Mouse (Mus musculus) heart, postnatal 10 days (tissue): ENCODE data around the gene Tmem95. TPM values are rescaled to one million over a fixed set of nuclear protein-coding genes. Genes with fewer than 3 reads are reported as not detected.

Experiments used
- DNase-seq, 2 experiments: peaks; one replicate each; pipeline ENCODE4 v3.0.0; 2021
- intact Hi-C: fragments of 180-260 bp; cut with DNase I; formaldehyde crosslinking; loops from one replicate; pipeline ENCODE4 v1.15.1; 2025
- total RNA-seq, 2 experiments: library from RNA; stranded (reverse); gene quantifications; 2 replicates each; pipeline ENCODE4 v1.2.3; 2021

The Tmem95 gene
- total RNA-seq, 2 experiments from 2014 or later = not detected

DNA sequence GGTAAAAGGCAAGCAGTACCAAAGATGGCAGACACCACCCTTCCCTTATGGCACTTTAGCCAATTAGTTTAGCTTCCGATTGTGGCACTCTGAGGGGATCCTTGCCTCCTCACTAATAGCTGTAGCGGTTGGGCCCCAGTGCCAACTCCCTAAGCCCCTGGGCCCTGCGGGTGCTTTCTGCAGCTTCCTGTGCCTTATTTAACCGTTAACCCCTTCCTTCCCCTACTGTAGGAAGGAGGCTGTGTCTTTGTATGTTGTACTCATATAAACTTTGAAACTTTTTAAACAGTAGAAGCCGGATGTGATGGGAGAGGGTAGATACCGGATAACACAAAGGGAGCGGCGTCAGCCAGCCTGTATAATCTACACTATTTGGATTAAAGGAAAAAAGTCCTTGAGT is 27.1 kb downstream of the Tmem95 start:
- intact Hi-C loops = no loop called here

DNA sequence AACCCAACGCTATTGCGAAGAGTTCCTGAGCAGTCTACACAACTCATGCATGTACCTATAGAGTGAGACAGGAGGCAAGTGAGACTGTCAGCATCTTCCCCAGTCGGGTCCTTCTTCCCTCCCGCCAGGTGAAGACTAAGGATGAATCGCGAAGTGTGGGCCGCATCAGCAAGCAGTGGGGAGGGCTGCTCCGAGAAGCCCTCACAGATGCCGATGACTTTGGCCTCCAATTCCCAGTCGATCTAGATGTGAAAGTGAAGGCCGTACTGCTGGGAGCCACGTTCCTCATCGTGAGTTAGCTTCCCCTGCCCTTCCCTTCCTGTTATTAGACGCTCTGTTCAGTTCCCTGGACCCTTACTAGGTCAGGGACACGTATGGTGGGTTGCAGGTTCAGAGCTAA is 27.9 kb downstream of the Tmem95 start:
- intact Hi-C loops = no loop called here
- DNase-seq = no peak

More for the DNA sequence above, 27.1 kb downstream of the Tmem95 start:
- DNase-seq = no peak

DNA sequence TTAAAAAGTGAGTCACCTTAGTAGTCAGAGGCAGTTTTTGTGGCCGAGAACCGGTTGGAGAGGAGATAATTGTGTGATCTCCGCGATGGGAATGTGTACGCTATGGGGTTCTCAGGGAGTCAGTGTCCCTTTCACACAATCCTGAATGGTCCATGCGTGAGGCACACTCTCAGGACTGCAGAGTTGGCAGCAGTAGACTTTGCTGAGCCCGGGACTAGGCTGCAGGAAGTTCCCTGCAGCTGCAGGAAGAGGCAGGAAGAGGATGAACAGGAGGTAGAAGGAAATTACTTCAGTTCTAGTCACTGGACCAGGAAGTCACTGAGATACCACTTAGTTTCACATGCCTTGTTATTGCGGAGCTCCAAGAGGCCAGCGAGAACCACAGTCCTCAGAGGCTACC is 28.7 kb downstream of the Tmem95 start:
- intact Hi-C loops = no loop called here
- DNase-seq = no peak

DNA sequence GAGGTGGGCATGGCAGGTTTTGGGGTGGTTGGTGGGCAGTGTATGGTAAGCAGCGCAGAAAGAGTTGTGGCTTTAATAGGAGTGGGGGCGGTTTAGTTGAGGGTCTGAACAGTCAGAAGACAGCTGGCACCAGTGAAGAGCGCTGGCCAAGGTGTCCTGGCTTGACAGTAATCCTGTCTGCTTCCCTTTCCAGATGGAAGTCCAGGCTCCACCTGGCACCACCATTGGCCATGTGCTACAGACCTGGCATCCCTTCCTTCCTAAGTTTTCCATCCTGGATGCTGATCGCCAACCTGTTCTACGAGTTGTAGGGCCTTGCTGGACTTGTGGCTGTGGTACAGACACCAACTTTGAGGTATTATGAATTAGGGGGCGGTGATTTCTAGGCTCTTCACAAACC is 29.8 kb downstream of the Tmem95 start:
- no peak for DNase-seq
- intact Hi-C loops = no loop called here

DNA sequence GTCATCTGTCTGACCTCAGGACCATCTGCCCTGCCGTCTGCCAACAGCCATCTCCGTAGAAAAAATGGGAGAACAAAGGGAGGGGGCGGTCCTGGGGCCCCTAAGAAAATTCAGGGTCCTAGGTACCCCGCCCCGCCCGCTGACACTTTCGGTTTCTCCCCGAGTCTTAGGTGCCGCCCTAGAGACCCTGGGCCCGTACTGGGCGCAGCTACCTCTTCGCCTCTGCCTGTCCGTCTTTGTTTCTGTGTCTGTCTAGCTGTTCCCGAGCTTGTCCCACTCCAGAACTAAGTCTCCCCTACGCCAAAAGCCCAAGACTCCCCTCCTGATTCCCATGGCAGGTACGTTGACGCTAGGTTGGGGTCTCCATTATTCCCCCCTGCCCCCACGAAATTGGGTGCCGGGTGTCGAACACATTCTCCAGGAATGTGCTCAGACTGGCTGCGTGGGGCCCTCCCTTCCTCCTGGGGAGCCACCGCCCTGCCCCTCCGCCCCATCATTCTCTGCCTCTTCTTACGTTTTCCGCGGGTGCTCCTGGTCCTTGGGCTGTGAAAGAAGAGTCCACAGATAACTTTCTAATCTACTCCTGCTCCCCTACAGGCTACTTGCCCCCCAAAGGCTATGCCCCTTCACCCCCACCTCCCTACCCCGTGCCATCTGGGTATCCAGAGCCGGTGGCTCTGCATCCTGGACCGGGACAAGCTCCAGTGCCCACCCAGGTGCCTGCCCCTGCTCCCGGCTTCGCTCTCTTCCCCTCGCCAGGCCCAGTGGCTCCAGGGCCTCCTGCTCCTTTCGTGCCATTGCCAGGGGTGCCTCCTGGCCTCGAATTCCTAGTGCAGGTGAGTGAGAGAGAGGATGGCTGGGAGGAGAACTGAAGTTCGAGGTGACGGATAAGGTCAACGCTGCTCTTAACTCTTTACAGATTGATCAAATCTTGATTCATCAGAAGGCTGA is 30.8 kb downstream of the Tmem95 start:
- intact Hi-C loops = no loop called here

DNA sequence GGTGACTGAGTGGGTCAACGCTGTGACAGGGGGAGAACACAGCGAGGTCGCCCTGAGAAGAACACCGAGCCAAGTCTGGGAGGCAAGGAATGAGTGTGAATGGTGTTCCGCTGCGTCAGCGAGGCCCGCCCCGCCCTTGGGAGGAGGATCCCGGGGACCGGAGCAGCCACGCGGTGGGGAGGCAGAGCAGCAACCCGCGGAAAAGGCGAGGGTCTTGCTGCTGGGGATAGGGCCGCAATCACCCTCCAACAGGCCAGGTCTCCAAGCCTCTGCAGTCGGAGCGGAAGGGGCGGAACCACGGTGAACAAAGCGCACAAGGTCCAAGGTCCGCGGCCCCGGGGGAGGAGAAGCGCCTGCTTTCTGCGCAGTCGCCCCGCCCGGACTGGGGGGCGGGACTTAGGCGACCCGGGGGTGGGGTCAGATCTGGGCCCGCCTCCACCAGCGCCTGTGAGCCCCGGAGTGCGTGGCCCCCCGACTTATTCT is 31.6 kb downstream of the Tmem95 start, which contains the start of gene Plscr3:
Gene Plscr3 (plus strand): TSS at position 179 of the 483 bp plus-strand sequence.
- intact Hi-C loops = no loop called here
- DNase-seq = peak; percentile 94

More for the DNA sequence above, 30.8 kb downstream of the Tmem95 start:
- DNase-seq = peak; percentile 51 to 53

DNA sequence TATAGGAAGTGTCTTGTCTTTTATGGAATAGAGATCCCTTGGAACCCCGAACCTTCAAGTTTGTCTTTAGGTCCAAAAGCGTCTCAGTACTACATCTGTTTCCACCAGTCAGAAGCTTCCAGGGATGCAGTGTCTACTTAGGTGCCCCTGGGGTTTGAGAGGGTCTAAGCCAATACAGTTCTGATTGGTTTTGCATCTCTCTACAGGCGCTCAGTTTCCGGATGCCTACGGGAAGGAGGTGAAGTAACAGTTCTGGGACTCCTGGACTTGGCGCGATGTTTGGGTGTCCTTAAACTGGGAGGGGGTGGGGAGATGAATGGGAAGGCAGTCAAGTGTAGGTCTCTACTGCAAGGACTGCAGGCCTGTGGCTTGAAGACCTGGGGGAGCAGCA is 39.1 kb downstream of the Tmem95 start:
- intact Hi-C loops = no loop called here
- no peak for DNase-seq

DNA sequence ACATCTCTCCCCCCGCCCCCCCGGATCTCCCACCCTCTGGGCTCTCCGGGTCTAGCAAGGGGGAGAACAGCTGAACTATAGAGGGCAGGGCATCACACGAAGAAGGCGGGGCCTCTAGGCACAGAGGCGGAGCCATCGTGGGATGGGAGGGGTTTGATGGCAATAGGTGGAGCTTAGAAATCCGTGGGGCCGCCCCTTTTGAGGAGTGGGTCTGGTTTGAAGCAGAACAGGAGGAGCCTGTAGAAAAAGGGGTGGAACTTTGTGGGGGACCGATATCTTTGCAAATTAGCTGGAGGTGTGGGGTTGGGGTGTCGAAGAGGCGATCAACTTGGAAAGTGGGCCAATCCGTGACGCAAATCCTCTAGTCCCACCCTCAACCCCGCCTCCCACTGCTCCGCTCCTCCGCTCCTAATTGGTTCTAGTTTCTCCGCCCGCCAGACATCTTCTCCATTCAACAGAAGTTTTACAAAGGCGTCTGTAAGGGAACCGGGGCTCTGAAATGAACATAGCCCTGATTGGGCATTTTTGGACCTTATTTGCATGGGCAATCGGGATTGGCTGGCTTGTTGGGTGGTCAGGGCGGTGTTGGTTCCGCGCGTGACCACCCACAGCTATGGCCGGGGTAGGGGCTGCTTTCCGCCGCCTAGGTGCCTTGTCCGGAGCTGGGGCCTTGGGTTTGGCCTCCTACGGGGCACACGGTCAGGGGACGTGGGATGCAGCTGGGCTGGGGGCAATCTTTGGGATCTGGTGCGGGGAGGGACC is 39.7 kb downstream of the Tmem95 start, which contains the start of gene Tmem256:
Gene Tmem256 (plus strand): TSS at position 563 of the 762 bp plus-strand sequence.
- intact Hi-C loops = loop anchor here (2.0 kb wide), 1 partner anchor 35 kb away; no protein-coding TSS in a partner anchor
- DNase-seq = peak; percentile 96 to 97

DNA sequence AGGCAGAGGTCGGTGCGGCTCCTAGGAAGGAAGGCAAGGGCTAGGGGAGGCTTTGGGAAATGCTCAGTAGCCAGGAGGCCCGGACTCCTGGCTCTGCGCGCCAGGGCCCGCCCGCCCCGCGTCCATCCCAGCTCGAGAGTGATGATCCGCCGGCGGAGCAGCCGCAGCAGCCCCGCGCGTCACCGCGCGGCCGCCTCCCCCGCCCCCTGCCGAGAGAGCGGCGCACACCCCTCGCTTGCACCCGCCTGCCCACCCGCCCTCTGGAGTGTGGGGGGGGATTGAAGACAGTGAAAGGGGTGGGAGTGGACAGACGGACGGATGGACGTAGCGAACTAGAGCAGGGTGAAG is 40.2 kb downstream of the Tmem95 start, which contains the start of gene Nlgn2:
Gene Nlgn2 (minus strand): TSS at position 181 of the 348 bp plus-strand sequence.
- intact Hi-C loops = loop anchor here (2.0 kb wide), 1 partner anchor 35 kb away; no protein-coding TSS in a partner anchor

DNA sequence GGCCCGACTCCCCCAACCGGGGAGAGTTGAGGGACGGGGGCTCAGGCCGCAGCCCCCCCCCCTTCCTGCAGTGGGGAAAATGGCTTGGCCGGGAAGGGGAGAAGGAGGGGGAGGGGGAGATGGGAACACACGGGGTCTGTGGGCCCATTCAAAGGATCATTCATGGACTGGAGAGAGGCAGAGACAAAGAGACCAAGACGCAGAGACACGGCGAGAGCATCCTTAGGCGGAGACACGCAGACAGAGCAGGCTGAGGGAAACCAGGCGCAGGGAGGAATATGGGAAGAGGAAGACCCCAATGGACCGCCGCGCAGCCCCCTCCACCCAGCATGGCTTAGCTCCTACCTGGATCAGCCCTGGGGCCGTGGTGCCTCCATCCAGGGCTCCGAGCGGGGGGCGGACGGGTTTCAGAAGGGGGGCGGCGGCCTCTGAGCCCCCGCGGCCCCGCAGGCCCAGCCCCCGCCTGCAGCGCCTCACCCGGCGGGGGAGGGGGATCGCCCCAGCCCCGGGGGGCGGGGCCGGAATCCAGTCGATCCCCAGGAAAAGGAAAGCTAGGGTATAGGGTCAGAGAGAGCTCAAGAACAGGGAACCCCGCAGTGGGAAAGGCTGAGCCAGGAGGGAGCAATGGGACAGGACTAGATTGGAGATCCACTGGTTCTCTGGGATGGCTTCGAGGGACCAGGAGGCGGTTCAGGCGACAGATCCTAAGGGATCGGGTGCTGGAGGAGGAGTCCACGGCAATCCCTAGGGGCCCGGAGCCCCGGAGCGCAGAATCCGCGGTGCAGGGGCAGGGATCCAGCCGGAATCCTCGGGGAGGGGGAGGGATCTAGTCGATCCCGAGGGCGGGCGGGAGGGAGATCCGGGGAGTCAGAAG is 40.9 kb downstream of the Tmem95 start:
- peak; percentile 47 for DNase-seq
- intact Hi-C loops = loop anchor here (2.0 kb wide), 1 partner anchor 34 kb away; no protein-coding TSS in a partner anchor

More for the DNA sequence above, 40.2 kb downstream of the Tmem95 start, which contains the start of gene Nlgn2:
- DNase-seq = no peak

DNA sequence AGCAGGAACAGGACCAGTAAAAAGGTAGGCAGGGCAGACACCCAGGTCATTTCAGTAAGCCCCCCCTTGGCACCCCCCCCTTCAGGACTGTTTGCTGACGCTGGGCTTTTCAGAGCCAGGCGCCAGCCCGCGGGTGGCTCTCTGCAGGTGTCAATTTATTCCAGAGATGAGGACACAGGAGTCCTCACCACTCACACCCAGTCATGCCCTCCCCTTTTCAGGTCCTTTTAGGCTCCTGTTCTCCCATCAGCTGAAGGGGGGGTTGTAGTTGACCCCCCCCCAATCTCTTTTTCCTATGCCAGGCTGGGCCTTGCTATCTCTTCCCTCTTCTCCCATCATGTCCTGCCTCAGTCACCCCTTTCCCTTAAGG is 41.9 kb downstream of the Tmem95 start:
- intact Hi-C loops = loop anchor here (2.0 kb wide), 1 partner anchor 33 kb away; no protein-coding TSS in a partner anchor
- no peak for DNase-seq

DNA sequence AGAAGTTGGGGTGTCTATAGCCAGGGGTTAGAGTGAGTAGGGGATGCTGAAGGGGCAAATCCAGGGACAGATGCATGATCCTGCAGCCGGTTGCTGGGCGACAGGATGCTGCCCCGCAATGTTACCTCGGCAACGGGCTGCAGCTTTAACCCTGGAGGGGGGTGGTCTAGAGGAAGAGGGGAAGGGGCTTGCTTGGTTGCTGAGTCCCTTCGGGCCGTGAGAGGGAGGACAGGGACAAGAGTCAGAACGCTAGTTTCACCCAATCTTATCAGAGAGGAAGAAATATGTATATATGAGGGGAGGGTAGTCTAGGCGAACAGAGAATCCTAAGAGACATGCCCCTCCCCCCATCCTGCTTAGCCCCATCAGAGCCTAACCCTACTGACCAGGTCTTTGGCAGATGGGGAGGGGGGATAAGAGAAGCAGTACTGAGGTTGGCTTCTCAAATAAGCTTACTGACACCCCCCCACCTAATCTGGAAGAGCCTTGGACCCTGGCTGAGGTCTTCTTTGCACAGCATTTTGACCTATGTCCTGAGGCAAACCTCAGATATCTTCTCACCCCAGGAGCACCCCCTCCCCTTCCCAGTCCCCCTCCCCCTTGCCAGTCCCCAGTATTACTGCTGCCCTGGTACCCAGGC is 42.4 kb downstream of the Tmem95 start:
- DNase-seq = no peak
- intact Hi-C loops = no loop called here

DNA sequence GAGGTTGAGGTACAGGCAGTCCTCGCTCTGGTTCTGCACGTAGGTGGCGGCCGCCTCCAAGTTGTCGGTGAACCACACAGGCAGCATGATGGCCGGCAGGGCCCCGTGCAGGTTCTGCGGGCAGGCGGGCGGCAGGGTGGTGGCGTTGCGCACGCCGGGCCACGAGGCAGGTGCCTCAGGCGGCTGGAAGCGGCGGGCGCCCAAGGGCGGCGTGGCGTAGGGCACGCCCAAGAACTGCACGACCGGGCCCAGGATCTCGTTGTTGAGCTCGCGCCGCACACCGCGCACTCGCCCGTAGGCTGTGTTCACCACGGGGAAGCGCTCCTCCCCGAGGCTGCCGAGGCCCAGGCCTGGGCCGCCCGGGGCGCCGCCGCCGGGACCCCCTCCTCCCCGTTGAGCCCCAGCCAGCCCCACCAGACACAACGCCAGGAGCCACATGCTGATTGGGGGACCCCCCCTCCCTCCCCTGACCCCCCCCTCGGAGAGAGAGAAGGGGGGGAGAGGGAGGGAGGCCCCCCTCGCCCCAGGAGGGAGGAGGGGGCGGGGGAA is 43.7 kb downstream of the Tmem95 start:
- DNase-seq = peak in 1 of 2 experiments; percentile 35
- intact Hi-C loops = no loop called here

DNA sequence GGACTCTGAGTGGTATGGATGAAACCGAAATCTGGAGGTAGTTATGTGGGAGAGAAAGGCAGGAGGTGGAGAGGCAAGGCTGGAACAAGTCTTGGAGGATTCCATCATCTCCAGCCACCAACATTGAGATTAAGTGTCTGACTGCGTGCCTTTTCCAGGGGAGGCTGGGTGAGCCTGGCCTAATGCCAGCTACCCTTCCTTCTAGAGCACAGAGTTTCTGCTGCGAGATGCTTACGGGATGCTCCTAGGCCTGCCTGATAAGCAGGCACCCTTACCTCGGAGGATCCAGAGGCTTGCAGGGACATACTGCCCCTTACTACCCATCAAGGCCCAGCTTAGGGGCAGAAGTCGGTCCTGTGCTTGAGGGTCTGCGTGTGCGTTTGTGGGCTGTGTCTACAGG is 44.3 kb downstream of the Tmem95 start:
- intact Hi-C loops = no loop called here
- no peak for DNase-seq

DNA sequence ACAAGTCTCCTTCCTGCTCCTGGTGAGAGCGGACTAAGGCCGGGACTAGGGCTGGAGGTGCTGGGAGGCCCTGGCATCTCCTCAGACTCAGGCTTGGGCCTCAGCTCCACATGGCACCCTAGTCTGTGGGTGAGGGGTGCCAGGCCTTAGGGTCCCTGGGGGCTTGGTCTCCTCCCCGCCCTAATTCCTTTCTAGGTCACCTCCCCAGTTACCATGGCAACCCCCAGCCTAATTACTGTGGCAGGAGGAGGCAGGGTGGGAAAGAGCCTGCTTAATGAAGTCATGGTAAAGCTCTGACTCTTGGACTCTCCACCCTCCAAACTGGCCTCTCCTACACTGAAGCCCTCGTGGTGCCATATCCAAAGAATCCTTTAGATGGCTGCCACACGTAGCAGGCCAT is 49.0 kb downstream of the Tmem95 start:
- DNase-seq = no peak
- intact Hi-C loops = no loop called here
